Mouse (Mus musculus) c-Kit-negative CD71-positive TER-119-positive erythroid progenitor cells, embryonic 14.5 days (primary cell): Measurements from ENCODE around the gene Bcl11b.

Experiments used
- DNase-seq: peaks from one replicate; pipeline ENCODE4 v3.0.0-alpha.2; 2013; ENCODE audit warnings: low read depth, low spot score

Bcl11b gene

GRCm38 (mm10) chr12:108003483-108003882 lies at the start of gene Bcl11b:
Bcl11b (minus strand) TSS chr12:108003602.
- DNase-seq: no peak

GRCm38 (mm10) chr12:108050996-108051395 lies 47.6 kb upstream of the Bcl11b start:
- no peak for DNase-seq

- DNase-seq: no peak
These were observed 46.2 kb upstream of the Bcl11b start for GRCm38 (mm10) chr12:108049625-108050024.

- no peak for DNase-seq
These were observed 38.8 kb upstream of the Bcl11b start for GRCm38 (mm10) chr12:108042239-108042571.

- DNase-seq: peak; percentile 15
These were observed 38.3 kb upstream of the Bcl11b start for GRCm38 (mm10) chr12:108041571-108042238.

GRCm38 (mm10) chr12:108037446-108037845 lies 34.0 kb upstream of the Bcl11b start:
- DNase-seq: no peak

GRCm38 (mm10) chr12:108035412-108036078 lies 32.1 kb upstream of the Bcl11b start:
- DNase-seq: no peak

- no peak for DNase-seq
These were observed 19.6 kb upstream of the Bcl11b start for GRCm38 (mm10) chr12:108022835-108023615.

- no peak for DNase-seq
These were observed 8.6 kb upstream of the Bcl11b start for GRCm38 (mm10) chr12:108012003-108012402.

GRCm38 (mm10) chr12:108010346-108010745 lies 6.9 kb upstream of the Bcl11b start:
- DNase-seq: no peak

GRCm38 (mm10) chr12:108009156-108009555 lies 5.8 kb upstream of the Bcl11b start:
- no peak for DNase-seq

GRCm38 (mm10) chr12:108005816-108006626 lies 2.6 kb upstream of the Bcl11b start:
- no peak for DNase-seq

- no peak for DNase-seq
These were observed 2.0 kb upstream of the Bcl11b start for GRCm38 (mm10) chr12:108005488-108005800.

GRCm38 (mm10) chr12:108004701-108005487 lies 1.5 kb upstream of the Bcl11b start:
- DNase-seq: no peak

- no peak for DNase-seq
These were observed 526 bp upstream of the Bcl11b start for GRCm38 (mm10) chr12:108003928-108004327.

- no peak for DNase-seq
These were observed 789 bp downstream of the Bcl11b start for GRCm38 (mm10) chr12:108002436-108003189.

GRCm38 (mm10) chr12:108001652-108002340 lies 1.6 kb downstream of the Bcl11b start:
- no peak for DNase-seq

GRCm38 (mm10) chr12:108000715-108001080 lies 2.7 kb downstream of the Bcl11b start:
- DNase-seq: no peak

- DNase-seq: no peak
These were observed 3.4 kb downstream of the Bcl11b start for GRCm38 (mm10) chr12:107999751-108000714.
